Mouse (Mus musculus): ENCODE data around the gene Tlr13. TPM values are rescaled to one million over a fixed set of nuclear protein-coding genes. Genes with fewer than 3 reads are reported as not detected.
A peak's percentile ranks its signal among the peaks of the same experiment; 100 is the strongest.

Tlr13 gene
- polyA plus RNA-seq, 2 experiments: 0.51 to 1.4 TPM

GRCm38 (mm10) chrX:106176331-106176730 lies 33.3 kb downstream of the Tlr13 start:
- H3K36me3 ChIP-seq (replicated peaks; ENCODE audit: control insufficient read depth, insufficient read depth, low read depth): no peaks in the 10 kb centered on the region
- no peak overlapping the region for H3K4me3 ChIP-seq (ENCODE audit: insufficient read depth in 1 of 2, low read depth in 2 of 2, low read length in 2 of 2)
- TF ChIP-seq EP300 (IDR thresholded peaks at IDR 0.05; ENCODE audit: low read depth): no peak
- no peak for TF ChIP-seq CTCF (IDR thresholded peaks at IDR 0.05; ENCODE audit: low read depth)
- ATAC-seq (ENCODE audit: insufficient read depth) (no peak), DNase-seq (ENCODE audit: low read depth in 3 of 3, low spot score in 3 of 3) (no peak)
- H3K9me3 ChIP-seq (ENCODE audit: control insufficient read depth, low read length): no peaks in the 10 kb centered on the region
- 62% methylated on average over 9 of the region's 9 CpGs for WGBS (ENCODE audit: insufficient replicate concordance)
- H3K4me1 ChIP-seq (replicated peaks; ENCODE audit: control insufficient read depth in 2 of 2, insufficient read depth in 2 of 2, low read length in 1 of 2): no peaks in the 10 kb centered on the region
- no peak overlapping the region for H3K4me2 ChIP-seq (ENCODE audit: low read depth)
- no peak overlapping the region for H3K9ac ChIP-seq (replicated peaks)
- no peaks in the 10 kb centered on the region; the same call in 1 of the 2 replicates for H3K27me3 ChIP-seq (ENCODE audit: control insufficient read depth, insufficient read depth, low read length)
- no peak overlapping the region for H3K27ac ChIP-seq

GRCm38 (mm10) chrX:106184279-106184678 lies 41.3 kb downstream of the Tlr13 start:
- Histone ChIP-seq H3K27me3 (ENCODE audit: control insufficient read depth, insufficient read depth, low read length) (no peaks in the 10 kb centered on the region; the same call in 1 of the 2 replicates), H3K4me1 (replicated peaks; ENCODE audit: control insufficient read depth in 2 of 2, insufficient read depth in 2 of 2, low read length in 1 of 2) (peaks cover 0 to 11% of the 10 kb centered on the region in 2 experiments; a peak in 2 of 4 replicates), H3K9me3 (ENCODE audit: control insufficient read depth, low read length) (no peaks in the 10 kb centered on the region), H3K27ac (no peak overlapping the region), H3K36me3 (replicated peaks; ENCODE audit: control insufficient read depth, insufficient read depth, low read depth) (no peaks in the 10 kb centered on the region), H3K9ac (replicated peaks) (no peak overlapping the region), H3K4me2 (ENCODE audit: low read depth) (no peak overlapping the region), H3K4me3 (ENCODE audit: insufficient read depth in 1 of 2, low read depth in 2 of 2, low read length in 2 of 2) (no peak overlapping the region)
- no peak for TF ChIP-seq CTCF (IDR thresholded peaks at IDR 0.05; ENCODE audit: low read depth)
- whole genome bisulfite sequencing (ENCODE audit: insufficient replicate concordance): 22% methylated on average over 4 of the region's 4 CpGs
- no peak for ATAC-seq (ENCODE audit: insufficient read depth)
- no peak for DNase-seq (ENCODE audit: low read depth in 3 of 3, low spot score in 3 of 3)

- ATAC-seq (ENCODE audit: insufficient read depth) (no peak), DNase-seq (ENCODE audit: low read depth in 3 of 3, low spot score in 3 of 3) (no peak)
- peak overlapping the region; percentile 73; the same call in 1 of the 2 replicates for H3K4me2 ChIP-seq (ENCODE audit: low read depth)
- TF ChIP-seq CTCF (IDR thresholded peaks at IDR 0.05; ENCODE audit: low read depth): no peak
- TF ChIP-seq EP300 (IDR thresholded peaks at IDR 0.05; ENCODE audit: low read depth): no peak
- no peaks in the 10 kb centered on the region for H3K27me3 ChIP-seq (ENCODE audit: control insufficient read depth, insufficient read depth, low read length)
- no peaks in the 10 kb centered on the region for H3K9me3 ChIP-seq (ENCODE audit: control insufficient read depth, low read length)
- no peaks in the 10 kb centered on the region for H3K36me3 ChIP-seq (replicated peaks; ENCODE audit: control insufficient read depth, insufficient read depth, low read depth)
- no peak overlapping the region for H3K4me3 ChIP-seq (ENCODE audit: insufficient read depth in 1 of 2, low read depth in 2 of 2, low read length in 2 of 2)
- no peak overlapping the region for H3K9ac ChIP-seq (replicated peaks)
- 54% methylated on average over 5 of the region's 5 CpGs for WGBS (ENCODE audit: insufficient replicate concordance)
- no peak overlapping the region for H3K27ac ChIP-seq
- H3K4me1 ChIP-seq (replicated peaks; ENCODE audit: control insufficient read depth in 2 of 2, insufficient read depth in 2 of 2, low read length in 1 of 2): peaks cover 0 to 16% of the 10 kb centered on the region in 2 experiments; a peak in 2 of 4 replicates
Measured at GRCm38 (mm10) chrX:106185706-106186105, 42.7 kb downstream of the Tlr13 start.

GRCm38 (mm10) chrX:106186713-106187649 lies 44.0 kb downstream of the Tlr13 start, which contains the start of gene Pgk1:
Gene Pgk1 (plus strand): TSS chrX:106187100.
- peaks cover 0 to 16% of the 10 kb centered on the region in 2 experiments; a peak in 2 of 4 replicates for H3K4me1 ChIP-seq (replicated peaks; ENCODE audit: control insufficient read depth in 2 of 2, insufficient read depth in 2 of 2, low read length in 1 of 2)
- H3K36me3 ChIP-seq (replicated peaks; ENCODE audit: control insufficient read depth, insufficient read depth, low read depth): no peaks in the 10 kb centered on the region
- H3K27ac ChIP-seq: peak within 1 kb of the TSS; percentile 49
- ATAC-seq (ENCODE audit: insufficient read depth) (peak; percentile 98), DNase-seq (ENCODE audit: low read depth in 3 of 3, low spot score in 3 of 3) (peak; percentile 89 to 91 (median 91))
- H3K4me3 ChIP-seq (ENCODE audit: insufficient read depth in 1 of 2, low read depth in 2 of 2, low read length in 2 of 2): peak within 1 kb of the TSS; percentile 60 to 65
- peak within 1 kb of the TSS; percentile 78 for H3K4me2 ChIP-seq (ENCODE audit: low read depth)
- 10% methylated on average over 36 of the region's 55 CpGs for WGBS (ENCODE audit: insufficient replicate concordance)
- no peaks in the 10 kb centered on the region for H3K9me3 ChIP-seq (ENCODE audit: control insufficient read depth, low read length)
- H3K9ac ChIP-seq (replicated peaks): peak within 1 kb of the TSS; percentile 65
- TF ChIP-seq EP300 (IDR thresholded peaks at IDR 0.05; ENCODE audit: low read depth): peak; percentile 31; the same call in 1 of the 2 replicates
- peak; percentile 45; the same call in 1 of the 2 replicates for TF ChIP-seq CTCF (IDR thresholded peaks at IDR 0.05; ENCODE audit: low read depth)
- no peaks in the 10 kb centered on the region for H3K27me3 ChIP-seq (ENCODE audit: control insufficient read depth, insufficient read depth, low read length)

GRCm38 (mm10) chrX:106187737-106188136 lies 44.7 kb downstream of the Tlr13 start:
- WGBS (ENCODE audit: insufficient replicate concordance): 14% methylated on average over 12 of the region's 12 CpGs
- Histone ChIP-seq H3K4me1 (replicated peaks; ENCODE audit: control insufficient read depth in 2 of 2, insufficient read depth in 2 of 2, low read length in 1 of 2) (peaks cover 0 to 16% of the 10 kb centered on the region in 2 experiments; a peak in 2 of 4 replicates), H3K36me3 (replicated peaks; ENCODE audit: control insufficient read depth, insufficient read depth, low read depth) (no peaks in the 10 kb centered on the region), H3K4me2 (ENCODE audit: low read depth) (peak overlapping the region; percentile 78), H3K27ac (peak overlapping the region; percentile 35), H3K27me3 (ENCODE audit: control insufficient read depth, insufficient read depth, low read length) (no peaks in the 10 kb centered on the region), H3K9me3 (ENCODE audit: control insufficient read depth, low read length) (no peaks in the 10 kb centered on the region), H3K4me3 (ENCODE audit: insufficient read depth in 1 of 2, low read depth in 2 of 2, low read length in 2 of 2) (peak overlapping the region; percentile 60 to 65), H3K9ac (replicated peaks) (peak overlapping the region; percentile 58)
- DNase-seq (ENCODE audit: low read depth in 3 of 3, low spot score in 3 of 3): no peak
- no peak for ATAC-seq (ENCODE audit: insufficient read depth)
- TF ChIP-seq CTCF (IDR thresholded peaks at IDR 0.05; ENCODE audit: low read depth) (no peak), EP300 (IDR thresholded peaks at IDR 0.05; ENCODE audit: low read depth) (no peak)
